Mouse (Mus musculus) monocyte, adult 2 months (primary cell): Measurements from ENCODE around the gene Kitl.

Experiments
- DNase-seq, 2 experiments: peaks; one replicate each; pipeline ENCODE4 v3.0.0; 2022; ENCODE audit warnings: low spot score in 2 of 2, low read depth in 1 of 2

The Kitl gene

GRCm38 (mm10) chr10:100111209-100111608 lies 95.8 kb downstream of the Kitl start:
- no peak for DNase-seq

GRCm38 (mm10) chr10:100115570-100115969 lies 100.1 kb downstream of the Kitl start:
- no peak for DNase-seq

GRCm38 (mm10) chr10:100124452-100124851 lies 109.0 kb downstream of the Kitl start:
- no peak for DNase-seq

- DNase-seq, result no peak
Measured at GRCm38 (mm10) chr10:100127837-100128743, 112.7 kb downstream of the Kitl start.

GRCm38 (mm10) chr10:100131657-100132056 lies 116.2 kb downstream of the Kitl start:
- no peak for DNase-seq

GRCm38 (mm10) chr10:100132304-100132703 lies 116.9 kb downstream of the Kitl start:
- no peak for DNase-seq

- no peak for DNase-seq
Measured at GRCm38 (mm10) chr10:100138552-100138951, 123.1 kb downstream of the Kitl start.

GRCm38 (mm10) chr10:100148123-100148522 lies 132.7 kb downstream of the Kitl start:
- DNase-seq, result no peak
